Mouse (Mus musculus): ENCODE measurements at regions not wholly inside any gene's neighbourhood (a gene's known extent, or its start where the extent isn't known, plus 50 kb on each side); places are given as distances from the start of the nearest gene placed in this dataset.

- Histone ChIP-seq H3K36me3 (ENCODE audit: control insufficient read depth, insufficient read depth, low read length) (no peaks in the 10 kb centered on the region), H3K27me3 (ENCODE audit: control insufficient read depth, insufficient read depth, low read length) (no peaks in the 10 kb centered on the region), H3K4me3 (replicated peaks; ENCODE audit: low read length) (no peak overlapping the region), H3K27ac (ENCODE audit: low read length) (no peak overlapping the region), H3K4me1 (ENCODE audit: control insufficient read depth, insufficient read depth, low read length) (no peaks in the 10 kb centered on the region), H3K9ac (ENCODE audit: low read length) (no peak overlapping the region), H3K9me3 (replicated peaks; ENCODE audit: control insufficient read depth, low read length) (no peaks in the 10 kb centered on the region), H3K4me2 (ENCODE audit: low read depth, low read length) (no peak overlapping the region)
- ATAC-seq (ENCODE audit: insufficient read depth, low FRiP score) = peak; percentile 69; the same call in 1 of the 2 replicates
- WGBS = 29% methylated on average over 9 of the region's 9 CpGs
Observed at GRCm38 (mm10) chr8:93591608-93592301, 56.1 kb upstream of the Ces5a start.

- H3K9me3 ChIP-seq (replicated peaks; ENCODE audit: control insufficient read depth, low read length) = no peaks in the 10 kb centered on the region
- no peaks in the 10 kb centered on the region for H3K27me3 ChIP-seq (ENCODE audit: control insufficient read depth, insufficient read depth, low read length)
- no peak overlapping the region for H3K9ac ChIP-seq (ENCODE audit: low read length)
- no peaks in the 10 kb centered on the region for H3K36me3 ChIP-seq (ENCODE audit: control insufficient read depth, insufficient read depth, low read length)
- H3K27ac ChIP-seq (ENCODE audit: low read length) = no peak overlapping the region
- no peak for ATAC-seq (ENCODE audit: insufficient read depth, low FRiP score)
- H3K4me2 ChIP-seq (ENCODE audit: low read depth, low read length) = no peak overlapping the region
- no peaks in the 10 kb centered on the region for H3K4me1 ChIP-seq (ENCODE audit: control insufficient read depth, insufficient read depth, low read length)
- no peak overlapping the region for H3K4me3 ChIP-seq (replicated peaks; ENCODE audit: low read length)
- WGBS = 34% methylated on average over 3 of the region's 3 CpGs
Observed at GRCm38 (mm10) chr8:93592302-93592651, 56.6 kb upstream of the Ces5a start.

GRCm38 (mm10) chr8:93598613-93599121 lies 63.0 kb upstream of the Ces5a start:
- Histone ChIP-seq H3K27me3 (ENCODE audit: control insufficient read depth, insufficient read depth, low read length) (no peaks in the 10 kb centered on the region), H3K4me1 (ENCODE audit: control insufficient read depth, insufficient read depth, low read length) (0 out of 2 replicates have a peak, but pooled peaks cover 3% of the 10 kb centered on the region), H3K4me3 (replicated peaks; ENCODE audit: low read length) (no peak overlapping the region), H3K4me2 (ENCODE audit: low read depth, low read length) (peak overlapping the region; percentile 9), H3K27ac (ENCODE audit: low read length) (peak overlapping the region; percentile 82; the same call in 1 of the 2 replicates), H3K36me3 (ENCODE audit: control insufficient read depth, insufficient read depth, low read length) (no peaks in the 10 kb centered on the region), H3K9ac (ENCODE audit: low read length) (no peak overlapping the region), H3K9me3 (replicated peaks; ENCODE audit: control insufficient read depth, low read length) (no peaks in the 10 kb centered on the region)
- peak; percentile 89 for ATAC-seq (ENCODE audit: insufficient read depth, low FRiP score)
- 21% methylated on average over 11 of the region's 11 CpGs for WGBS

GRCm38 (mm10) chr8:93599306-93599705 lies 63.7 kb upstream of the Ces5a start:
- H3K9me3 ChIP-seq (replicated peaks; ENCODE audit: control insufficient read depth, low read length) = no peaks in the 10 kb centered on the region
- no peaks in the 10 kb centered on the region for H3K27me3 ChIP-seq (ENCODE audit: control insufficient read depth, insufficient read depth, low read length)
- H3K4me1 ChIP-seq (ENCODE audit: control insufficient read depth, insufficient read depth, low read length) = 0 out of 2 replicates have a peak, but pooled peaks cover 3% of the 10 kb centered on the region
- peak overlapping the region; percentile 82 for H3K27ac ChIP-seq (ENCODE audit: low read length)
- no peaks in the 10 kb centered on the region for H3K36me3 ChIP-seq (ENCODE audit: control insufficient read depth, insufficient read depth, low read length)
- no peak overlapping the region for H3K4me3 ChIP-seq (replicated peaks; ENCODE audit: low read length)
- WGBS = 38% methylated on average over 9 of the region's 9 CpGs
- no peak overlapping the region for H3K9ac ChIP-seq (ENCODE audit: low read length)
- peak overlapping the region; percentile 9 for H3K4me2 ChIP-seq (ENCODE audit: low read depth, low read length)
- ATAC-seq (ENCODE audit: insufficient read depth, low FRiP score) = no peak

- Histone ChIP-seq H3K36me3 (ENCODE audit: control insufficient read depth, insufficient read depth, low read length) (no peaks in the 10 kb centered on the region), H3K4me3 (replicated peaks; ENCODE audit: low read length) (no peak overlapping the region), H3K27ac (ENCODE audit: low read length) (peak overlapping the region; percentile 82; the same call in 1 of the 2 replicates), H3K27me3 (ENCODE audit: control insufficient read depth, insufficient read depth, low read length) (no peaks in the 10 kb centered on the region), H3K4me2 (ENCODE audit: low read depth, low read length) (peak overlapping the region; percentile 9), H3K9ac (ENCODE audit: low read length) (no peak overlapping the region), H3K9me3 (replicated peaks; ENCODE audit: control insufficient read depth, low read length) (no peaks in the 10 kb centered on the region), H3K4me1 (ENCODE audit: control insufficient read depth, insufficient read depth, low read length) (0 out of 2 replicates have a peak, but pooled peaks cover 3% of the 10 kb centered on the region)
- ATAC-seq (ENCODE audit: insufficient read depth, low FRiP score) = peak; percentile 73; the same call in 1 of the 2 replicates
- 39% methylated on average over 8 of the region's 8 CpGs for WGBS
Observed at GRCm38 (mm10) chr8:93599776-93600175, 64.1 kb upstream of the Ces5a start.

- no peaks in the 10 kb centered on the region for H3K36me3 ChIP-seq (ENCODE audit: control insufficient read depth, insufficient read depth, low read length)
- 0 out of 2 replicates have a peak, but pooled peaks cover 2% of the 10 kb centered on the region for H3K27me3 ChIP-seq (ENCODE audit: control insufficient read depth, insufficient read depth, low read length)
- no peak overlapping the region for H3K27ac ChIP-seq (ENCODE audit: low read length)
- ATAC-seq (ENCODE audit: insufficient read depth, low FRiP score) = peak; percentile 71; the same call in 1 of the 2 replicates
- H3K4me3 ChIP-seq (replicated peaks; ENCODE audit: low read length) = no peak overlapping the region
- H3K4me2 ChIP-seq (ENCODE audit: low read depth, low read length) = peak overlapping the region; percentile 33; the same call in 1 of the 2 replicates
- peaks cover 11% of the 10 kb centered on the region for H3K4me1 ChIP-seq (ENCODE audit: control insufficient read depth, insufficient read depth, low read length)
- no peaks in the 10 kb centered on the region for H3K9me3 ChIP-seq (replicated peaks; ENCODE audit: control insufficient read depth, low read length)
- no peak overlapping the region for H3K9ac ChIP-seq (ENCODE audit: low read length)
- 25% methylated on average over 18 of the region's 18 CpGs for WGBS
Observed at GRCm38 (mm10) chr8:93626807-93627526, 91.3 kb upstream of the Ces5a start.

GRCm38 (mm10) chr8:93627626-93628025 lies 92.0 kb upstream of the Ces5a start:
- 59% methylated on average over 6 of the region's 6 CpGs for WGBS
- Histone ChIP-seq H3K4me3 (replicated peaks; ENCODE audit: low read length) (no peak overlapping the region), H3K4me2 (ENCODE audit: low read depth, low read length) (no peak overlapping the region), H3K27ac (ENCODE audit: low read length) (no peak overlapping the region), H3K4me1 (ENCODE audit: control insufficient read depth, insufficient read depth, low read length) (peaks cover 11% of the 10 kb centered on the region), H3K9ac (ENCODE audit: low read length) (no peak overlapping the region), H3K36me3 (ENCODE audit: control insufficient read depth, insufficient read depth, low read length) (no peaks in the 10 kb centered on the region), H3K9me3 (replicated peaks; ENCODE audit: control insufficient read depth, low read length) (no peaks in the 10 kb centered on the region), H3K27me3 (ENCODE audit: control insufficient read depth, insufficient read depth, low read length) (0 out of 2 replicates have a peak, but pooled peaks cover 2% of the 10 kb centered on the region)
- no peak for ATAC-seq (ENCODE audit: insufficient read depth, low FRiP score)

- ATAC-seq (ENCODE audit: insufficient read depth, low FRiP score) = no peak
- Histone ChIP-seq H3K4me2 (ENCODE audit: low read depth, low read length) (no peak overlapping the region), H3K36me3 (ENCODE audit: control insufficient read depth, insufficient read depth, low read length) (no peaks in the 10 kb centered on the region), H3K9me3 (replicated peaks; ENCODE audit: control insufficient read depth, low read length) (no peaks in the 10 kb centered on the region), H3K4me1 (ENCODE audit: control insufficient read depth, insufficient read depth, low read length) (no peaks in the 10 kb centered on the region), H3K27ac (ENCODE audit: low read length) (no peak overlapping the region), H3K9ac (ENCODE audit: low read length) (no peak overlapping the region), H3K27me3 (ENCODE audit: control insufficient read depth, insufficient read depth, low read length) (0 out of 2 replicates have a peak, but pooled peaks cover 2% of the 10 kb centered on the region), H3K4me3 (replicated peaks; ENCODE audit: low read length) (no peak overlapping the region)
- 77% methylated on average over 8 of the region's 8 CpGs for WGBS
Observed at GRCm38 (mm10) chr8:93632896-93633295, 97.3 kb upstream of the Ces5a start.

GRCm38 (mm10) chr8:93642770-93643169 lies 107.1 kb upstream of the Ces5a start:
- 53% methylated on average over 2 of the region's 2 CpGs for WGBS
- H3K9ac ChIP-seq (ENCODE audit: low read length) = no peak overlapping the region
- H3K36me3 ChIP-seq (ENCODE audit: control insufficient read depth, insufficient read depth, low read length) = no peaks in the 10 kb centered on the region
- H3K9me3 ChIP-seq (replicated peaks; ENCODE audit: control insufficient read depth, low read length) = no peaks in the 10 kb centered on the region
- H3K4me3 ChIP-seq (replicated peaks; ENCODE audit: low read length) = no peak overlapping the region
- no peak overlapping the region for H3K27ac ChIP-seq (ENCODE audit: low read length)
- ATAC-seq (ENCODE audit: insufficient read depth, low FRiP score) = no peak
- no peak overlapping the region for H3K4me2 ChIP-seq (ENCODE audit: low read depth, low read length)
- no peaks in the 10 kb centered on the region for H3K4me1 ChIP-seq (ENCODE audit: control insufficient read depth, insufficient read depth, low read length)
- no peaks in the 10 kb centered on the region for H3K27me3 ChIP-seq (ENCODE audit: control insufficient read depth, insufficient read depth, low read length)

Measured in stomach, embryonic 16.5 days (tissue).